In the genomic region with DNA sequence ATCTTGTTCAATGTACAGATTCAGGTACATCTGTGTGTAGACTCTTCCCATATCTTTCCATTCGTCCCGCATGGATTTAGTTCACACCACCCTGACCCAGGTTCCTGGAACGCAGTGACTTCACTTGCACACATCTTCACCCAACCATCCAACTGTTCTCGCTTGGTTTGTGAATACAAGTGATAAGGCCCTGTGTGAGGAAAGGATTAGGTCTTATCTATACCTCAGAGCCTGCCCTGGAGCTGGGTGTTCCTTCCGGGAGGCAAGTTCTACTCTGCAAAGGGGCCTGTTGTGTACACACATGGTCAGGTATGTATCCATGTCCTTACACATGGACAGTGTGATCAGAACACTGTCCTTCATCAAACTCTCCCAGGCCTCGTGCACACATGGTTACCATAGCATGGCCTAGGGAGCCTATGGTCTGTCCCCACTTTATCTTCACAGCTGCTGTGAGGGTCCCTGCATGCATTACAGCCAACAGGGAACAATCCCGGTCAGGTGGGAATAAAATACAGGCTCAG, we compare ENCODE assay signal across 20 mouse cellular contexts. TPM values are rescaled to one million over a fixed set of nuclear protein-coding genes. Genes with fewer than 3 reads are reported as not detected.
DNase-seq lines count a peak whose midpoint lies in the region; ATAC-seq lines count a peak whose summit lies in the region.
"Had no signal": no experiment of that assay in that cellular context is flagged by ENCODE, and none has a peak within 500 bp of the region (broad histone marks: within the 10 kb centered on the region; RNA-seq: fewer than 3 reads in every experiment).

No protein-coding gene starts in this region.

- peak overlapping the region; percentile 24 for H3K4me3 ChIP-seq in megakaryocyte, embryonic 14.5 days (replicated peaks)
- no peak overlapping the region for H3K4me3 ChIP-seq in liver, embryonic 12.5 days
- H3K4me3 ChIP-seq in stomach, embryonic 16.5 days (replicated peaks; ENCODE audit: low read length) = no peak overlapping the region
- H3K4me3 ChIP-seq: embryonic facial prominence, embryonic 12.5 days; forebrain, embryonic 10.5 days; hindbrain, embryonic 15.5 days; midbrain, embryonic 12.5 days had no signal

- H3K27me3 ChIP-seq in megakaryocyte, embryonic 14.5 days (replicated peaks) = no peaks in the 10 kb centered on the region
- H3K27me3 ChIP-seq in liver, embryonic 12.5 days (replicated peaks) = no peaks in the 10 kb centered on the region
- no peaks in the 10 kb centered on the region for H3K27me3 ChIP-seq in stomach, embryonic 16.5 days (ENCODE audit: control insufficient read depth, insufficient read depth, low read length)
- H3K27me3 ChIP-seq: embryonic facial prominence, embryonic 12.5 days; hindbrain, embryonic 15.5 days; midbrain, embryonic 12.5 days had no signal

- peak overlapping the region; percentile 5; the same call in 1 of the 2 replicates for H3K9ac ChIP-seq in liver, embryonic 12.5 days
- no peak overlapping the region for H3K9ac ChIP-seq in stomach, embryonic 16.5 days (ENCODE audit: low read length)
- H3K9ac ChIP-seq: embryonic facial prominence, embryonic 12.5 days; hindbrain, embryonic 15.5 days; midbrain, embryonic 12.5 days had no signal

- H3K4me2 ChIP-seq in liver, embryonic 12.5 days = peak overlapping the region; percentile 51
- no peak overlapping the region for H3K4me2 ChIP-seq in stomach, embryonic 16.5 days (ENCODE audit: low read depth, low read length)
- H3K4me2 ChIP-seq: embryonic facial prominence, embryonic 12.5 days; hindbrain, embryonic 15.5 days; midbrain, embryonic 12.5 days had no signal

- peak overlapping the region; percentile 72 for H3K27ac ChIP-seq in liver, embryonic 12.5 days
- no peak overlapping the region for H3K27ac ChIP-seq in stomach, embryonic 16.5 days (ENCODE audit: low read length)
- H3K27ac ChIP-seq: embryonic facial prominence, embryonic 12.5 days; forebrain, embryonic 10.5 days; hindbrain, embryonic 15.5 days; midbrain, embryonic 12.5 days had no signal

- peaks cover 80% of the 10 kb centered on the region for H3K36me3 ChIP-seq in megakaryocyte, embryonic 14.5 days (replicated peaks; ENCODE audit: low read length)
- H3K36me3 ChIP-seq in liver, embryonic 12.5 days = peaks cover 8% of the 10 kb centered on the region
- no peaks in the 10 kb centered on the region for H3K36me3 ChIP-seq in stomach, embryonic 16.5 days (ENCODE audit: control insufficient read depth, insufficient read depth, low read length)
- H3K36me3 ChIP-seq: embryonic facial prominence, embryonic 12.5 days had no signal

- peaks cover 17% of the 10 kb centered on the region for H3K4me1 ChIP-seq in megakaryocyte, embryonic 14.5 days
- peaks cover 38% of the 10 kb centered on the region for H3K4me1 ChIP-seq in liver, embryonic 12.5 days
- H3K4me1 ChIP-seq in stomach, embryonic 16.5 days (ENCODE audit: control insufficient read depth, insufficient read depth, low read length) = no peaks in the 10 kb centered on the region
- H3K4me1 ChIP-seq: embryonic facial prominence, embryonic 12.5 days had no signal

- 33% methylated on average over 7 of the region's 7 CpGs for WGBS in liver, embryonic 12.5 days (ENCODE audit: insufficient replicate concordance)
- WGBS in stomach, embryonic 16.5 days = 83% methylated on average over 7 of the region's 7 CpGs

- peak; percentile 69 for DNase-seq in c-Kit-positive CD71-positive TER-119-negative erythroid progenitor cells, embryonic 14.5 days (ENCODE audit: low read depth)
- no peak for DNase-seq in B cell, adult 2 months
- no peak for DNase-seq in thymus, postnatal 25 days
- DNase-seq: cerebellum, adult 2 months; gastrocnemius, postnatal 36 days; kidney, adult 11 months; kidney, postnatal 25 days; lung, postnatal 14 days; right cerebral cortex, postnatal 14 days had no signal

- no peaks in the 10 kb centered on the region for H3K9me3 ChIP-seq in megakaryocyte, embryonic 14.5 days
- no peaks in the 10 kb centered on the region for H3K9me3 ChIP-seq in liver, embryonic 12.5 days (replicated peaks)
- no peaks in the 10 kb centered on the region for H3K9me3 ChIP-seq in stomach, embryonic 16.5 days (replicated peaks; ENCODE audit: control insufficient read depth, low read length)
- H3K9me3 ChIP-seq: embryonic facial prominence, embryonic 12.5 days; forebrain, embryonic 10.5 days; hindbrain, embryonic 15.5 days; midbrain, embryonic 12.5 days had no signal

- ATAC-seq in megakaryocyte, adult 5-6 weeks (ENCODE audit: poor library complexity, severe bottlenecking) = no peak
- ATAC-seq in liver, embryonic 12.5 days = peak; percentile 96
- ATAC-seq in stomach, embryonic 16.5 days (ENCODE audit: insufficient read depth, low FRiP score) = 0 out of 2 replicates have a peak, but pooled peaks have one; percentile 40

RNA-seq across cellular contexts. Expression of a gene that starts 5.9 kb away (rescaled TPM):
- not detected in 2 replicates for polyA plus RNA-seq in megakaryocyte, embryonic 14.5 days (2012; ENCODE audit: insufficient read depth, low replicate concordance)
- not detected in 2 replicates for total RNA-seq in megakaryocyte, adult 5-6 weeks (2015)
- not detected in 2 replicates for total RNA-seq in megakaryocyte, adult 5-6 weeks (2017)
- not detected in 2 replicates for polyA plus RNA-seq in liver, embryonic 12.5 days (2016; fragmentation: Nextera tagmentation; extraction: Ambion mirVana)
- polyA plus RNA-seq in stomach, embryonic 16.5 days (2015; fragmentation: Nextera tagmentation; extraction: Ambion mirVana) = 0.27 and 0.60 TPM in 2 replicates
- total RNA-seq: adrenal gland, adult 18-20 months; gastrocnemius, postnatal 36 days; heart, postnatal 25 days; liver, adult 2 months had no signal
- polyA plus RNA-seq: liver, adult 2 months had no signal
